Mouse (Mus musculus) kidney, adult 18-20 months (tissue): ENCODE measurements around the gene Hpse2.
A peak's percentile ranks its signal among the peaks of the same experiment; 100 is the strongest.
"Not testable (repeated sequence)": the region's sequence is repeated elsewhere in the genome, so short reads cannot be mapped to it uniquely, and the experiment has no call there.

Experiments
- DNase-seq: peaks from one replicate; pipeline ENCODE4 v3.0.0; 2021

Hpse2 gene

DNA sequence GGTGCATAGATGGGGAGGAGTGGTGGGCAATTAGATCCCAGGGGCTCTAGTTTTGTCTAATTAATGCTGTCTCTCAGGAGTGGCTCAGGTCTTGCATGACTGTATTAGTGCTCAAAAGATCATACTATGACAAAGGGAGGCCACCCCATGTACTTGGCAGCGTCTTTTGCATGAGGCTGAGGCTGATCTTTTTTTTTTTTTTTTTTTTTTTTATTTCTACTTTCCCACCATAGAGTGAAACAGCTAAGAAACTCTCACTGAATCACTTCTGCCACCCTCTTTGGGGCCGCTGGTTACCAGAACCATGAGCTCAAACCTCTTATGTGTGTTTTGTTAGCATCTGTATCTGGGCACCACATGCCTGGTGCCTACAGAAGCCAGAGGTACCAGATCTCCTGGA lies 549.0 kb downstream of the Hpse2 start:
- no peak for DNase-seq

DNA sequence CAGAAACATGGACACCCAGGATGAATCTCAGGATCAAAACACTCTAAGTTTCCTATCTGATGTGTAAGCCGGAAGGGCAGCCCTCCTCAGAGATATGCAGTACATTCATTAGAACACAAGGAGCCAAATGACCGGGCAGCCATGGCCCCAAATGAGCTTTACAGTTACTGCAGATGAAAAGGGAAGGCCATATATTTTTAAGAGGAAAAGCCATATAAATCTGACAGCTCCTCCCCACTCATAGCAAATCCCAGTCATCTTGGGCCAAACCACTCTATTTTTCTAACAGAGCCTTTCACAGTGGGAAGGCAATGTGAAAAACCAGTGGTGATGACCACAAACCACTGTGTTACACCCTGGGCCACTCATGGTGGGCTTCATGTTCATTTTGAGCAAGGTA lies 549.9 kb downstream of the Hpse2 start:
- DNase-seq = no peak

DNA sequence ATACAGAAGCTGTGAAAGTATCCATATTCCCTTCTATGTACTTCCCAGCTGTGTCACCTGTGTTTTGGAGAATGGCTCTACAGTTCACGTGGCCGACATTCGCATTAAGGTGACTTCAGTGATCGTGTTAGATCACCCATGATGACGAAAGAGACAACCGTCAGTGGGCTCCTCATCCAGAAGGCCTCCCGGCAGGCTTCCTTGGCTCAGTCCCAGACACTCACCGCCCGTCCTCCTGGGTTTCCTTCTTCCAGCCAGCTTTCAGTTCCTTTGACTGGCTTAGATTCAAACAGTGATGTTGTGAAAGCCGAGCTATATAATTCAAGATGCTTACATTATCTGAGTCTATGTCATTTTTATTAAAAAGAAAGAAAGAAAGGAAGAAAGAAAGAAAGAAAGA lies 550.6 kb downstream of the Hpse2 start:
- DNase-seq = no peak

DNA sequence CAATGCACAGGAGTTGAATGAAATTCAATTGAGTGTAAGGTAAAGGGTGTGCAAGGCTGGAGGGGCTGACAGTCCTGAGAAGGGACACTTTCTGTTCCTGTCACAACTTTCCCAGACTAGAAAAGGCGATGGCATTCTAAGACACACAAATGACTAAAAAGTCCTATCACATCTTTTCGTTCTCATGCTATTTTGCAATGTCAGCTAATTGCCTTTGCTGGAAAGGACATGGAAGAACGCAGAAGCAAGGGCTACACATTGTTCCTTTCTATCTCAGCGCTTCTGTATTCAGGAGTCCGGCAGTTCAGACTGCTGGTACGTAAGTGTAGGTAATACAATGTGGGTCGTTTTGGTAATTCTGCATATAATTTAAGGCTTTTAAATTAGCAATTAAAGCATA lies 555.0 kb downstream of the Hpse2 start:
- DNase-seq = no peak

DNA sequence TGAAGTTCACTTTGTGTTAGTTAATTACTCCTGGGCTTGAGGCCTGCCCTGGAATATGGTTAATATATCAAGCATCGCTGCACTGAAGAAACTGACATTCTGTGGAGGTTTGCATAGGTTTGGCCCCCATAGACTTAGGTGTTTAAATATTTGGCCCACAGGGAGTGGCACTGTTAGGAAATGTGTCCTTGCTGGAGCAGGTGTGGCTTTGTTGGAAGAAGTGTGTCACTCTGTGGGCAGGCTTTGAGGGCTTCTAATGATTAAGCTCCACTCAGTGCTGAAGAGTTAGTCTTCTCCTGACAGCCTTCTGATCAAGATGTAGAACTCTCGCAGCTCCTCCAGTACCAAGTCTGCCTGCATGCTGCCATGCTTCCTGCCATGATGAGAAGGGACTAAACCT lies 555.9 kb downstream of the Hpse2 start:
- DNase-seq = no peak

DNA sequence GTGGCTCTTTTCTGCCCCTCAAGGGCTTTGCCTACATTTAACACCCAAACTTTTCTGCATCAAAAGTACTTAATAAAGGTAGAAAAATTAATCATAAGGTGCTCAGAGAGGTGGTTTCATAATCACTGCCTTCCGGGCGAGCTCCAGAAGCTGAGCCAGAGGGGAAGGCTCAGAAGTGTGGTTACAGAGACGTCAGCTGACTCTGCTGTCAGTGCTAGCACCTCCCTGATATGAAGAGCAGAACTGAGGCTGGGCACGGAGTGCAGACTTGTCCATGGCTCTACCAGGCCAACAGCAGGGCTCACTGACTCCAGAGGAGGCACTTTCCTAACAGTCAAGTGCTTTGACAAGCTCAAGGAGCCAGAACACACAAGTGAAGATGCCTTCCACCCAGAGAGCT lies 559.0 kb downstream of the Hpse2 start:
- no peak for DNase-seq

DNA sequence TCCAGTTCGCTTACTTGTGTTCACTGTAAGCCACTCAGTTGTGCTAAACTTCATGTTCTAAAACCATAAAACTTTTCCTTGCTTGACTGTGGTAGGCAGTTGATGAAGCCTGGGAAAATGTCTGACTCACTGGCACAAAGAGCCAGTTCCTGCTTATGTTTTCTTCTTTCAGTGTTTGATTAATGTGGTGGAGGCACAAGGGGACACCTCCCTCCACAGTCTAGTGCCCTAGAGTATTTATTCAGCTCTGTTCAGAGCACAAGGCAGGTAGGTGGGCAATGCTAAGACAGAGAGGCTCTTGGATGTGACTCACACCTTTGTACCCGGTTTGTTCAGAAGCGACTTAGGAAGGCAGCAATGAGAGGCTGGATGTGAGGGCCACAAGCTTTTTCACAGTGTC lies 560.3 kb downstream of the Hpse2 start:
- no peak for DNase-seq

DNA sequence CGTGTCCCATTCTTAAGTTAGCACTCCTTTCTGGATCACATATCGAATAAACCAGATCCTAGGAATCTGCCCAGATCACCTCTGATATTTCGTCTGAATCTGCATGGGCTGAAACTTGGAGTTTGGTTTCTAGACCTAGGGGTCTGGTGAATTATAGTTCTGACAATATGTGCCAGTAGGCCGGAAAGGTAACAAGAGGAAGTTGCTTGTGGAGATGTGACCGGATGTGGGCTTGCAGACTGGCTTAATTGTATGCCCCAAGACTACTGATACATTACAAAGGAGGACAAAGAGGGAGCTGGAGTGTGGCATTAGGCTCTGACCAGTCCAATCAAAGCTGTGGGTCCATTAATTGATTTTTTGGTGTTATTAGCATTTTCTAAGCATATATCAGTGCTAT lies 568.0 kb downstream of the Hpse2 start:
- DNase-seq = no peak

DNA sequence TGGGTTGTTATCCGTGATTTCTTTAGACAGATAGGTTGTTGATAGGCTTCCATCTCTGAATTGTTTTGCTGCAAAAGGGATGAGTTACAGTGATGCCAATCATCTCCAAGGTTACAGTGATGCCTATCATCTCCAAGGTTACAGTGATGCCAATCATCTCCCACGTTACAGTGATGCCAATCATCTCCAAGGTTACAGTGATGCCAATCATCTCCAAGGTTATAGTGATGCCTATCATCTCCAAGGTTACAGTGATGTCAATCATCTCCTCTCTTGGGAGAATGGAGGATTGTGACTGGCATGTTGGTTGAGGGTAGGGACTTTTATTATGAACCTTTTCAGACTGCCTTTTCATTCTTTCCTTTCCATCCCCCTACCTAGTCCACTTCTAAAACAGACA lies 570.4 kb downstream of the Hpse2 start:
- no peak for DNase-seq

DNA sequence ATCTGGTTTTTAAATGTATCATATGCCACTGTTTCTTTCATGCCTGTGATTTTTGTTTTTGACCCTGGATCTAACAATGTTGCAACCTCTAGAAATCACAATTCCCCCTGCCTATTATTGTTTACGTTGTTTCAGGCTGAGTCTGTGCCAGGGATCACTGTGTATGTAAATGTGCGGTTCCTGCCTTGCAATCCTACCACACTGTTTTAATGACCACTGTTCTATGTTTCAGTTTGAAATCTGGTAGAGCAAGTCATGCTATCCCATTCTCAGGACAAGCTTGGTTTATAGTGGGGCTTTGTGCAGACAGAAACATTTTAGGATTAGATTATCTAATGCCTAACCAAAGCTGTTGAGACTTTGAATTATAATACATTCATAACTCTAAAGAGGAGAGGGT lies 571.9 kb downstream of the Hpse2 start:
- no peak for DNase-seq

DNA sequence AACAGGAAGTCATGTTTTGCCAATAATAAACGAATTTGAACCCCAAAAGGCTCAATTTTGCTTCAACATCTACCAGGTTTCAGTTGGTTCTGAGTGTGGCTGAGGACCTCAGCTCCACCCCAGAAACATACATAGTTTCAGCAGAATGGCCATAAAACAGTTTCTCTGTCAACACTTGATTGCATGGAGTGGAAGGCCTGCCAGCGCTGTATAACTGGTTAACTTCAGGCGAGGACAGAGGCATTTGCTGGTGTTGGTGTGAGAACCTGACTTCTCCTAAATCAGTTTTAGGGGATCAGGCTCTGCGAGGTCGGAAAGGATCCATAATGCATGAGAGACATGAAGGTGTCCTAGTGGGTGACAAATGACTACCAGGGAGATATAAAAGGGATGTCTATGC lies 578.0 kb downstream of the Hpse2 start:
- DNase-seq = no peak

DNA sequence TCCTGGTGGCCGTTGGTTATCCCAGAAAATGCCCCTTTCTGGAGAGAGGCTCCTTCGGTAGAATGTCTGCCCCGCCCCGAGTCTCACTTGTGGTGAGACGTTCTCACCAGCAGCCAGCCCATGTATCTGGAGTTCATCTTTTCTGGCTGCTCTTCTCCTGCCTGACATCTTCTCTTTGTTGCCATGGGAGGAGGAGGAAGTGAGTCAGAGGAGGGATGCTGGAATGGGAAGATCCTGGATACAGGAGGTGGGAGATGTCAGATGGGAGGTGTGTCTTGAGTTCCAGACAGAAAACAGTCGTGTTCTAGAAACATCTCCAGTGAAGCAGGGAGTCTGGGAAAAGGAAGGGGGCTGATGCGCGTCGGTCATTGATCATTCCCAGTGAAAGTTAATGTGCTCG lies 578.7 kb downstream of the Hpse2 start:
- DNase-seq = no peak

DNA sequence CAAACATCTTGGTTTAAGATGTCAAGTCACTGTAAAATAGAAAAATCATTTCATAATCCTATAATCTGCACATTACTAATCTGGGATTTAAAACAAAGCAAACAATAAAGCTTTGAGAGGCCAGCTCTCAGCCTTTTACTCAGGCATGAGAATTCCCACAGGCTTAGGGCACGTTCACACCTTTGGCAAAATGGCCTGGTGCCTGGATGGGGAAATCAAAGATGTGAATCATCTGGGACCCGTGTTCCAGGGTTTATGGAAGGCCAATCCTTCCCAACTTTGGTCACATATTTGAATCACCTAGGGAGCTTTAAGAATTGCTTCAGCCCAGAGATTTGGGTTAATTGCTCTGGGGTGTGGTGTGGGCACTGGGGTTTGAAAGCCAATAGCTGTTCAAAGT lies 590.3 kb downstream of the Hpse2 start:
- no peak for DNase-seq

DNA sequence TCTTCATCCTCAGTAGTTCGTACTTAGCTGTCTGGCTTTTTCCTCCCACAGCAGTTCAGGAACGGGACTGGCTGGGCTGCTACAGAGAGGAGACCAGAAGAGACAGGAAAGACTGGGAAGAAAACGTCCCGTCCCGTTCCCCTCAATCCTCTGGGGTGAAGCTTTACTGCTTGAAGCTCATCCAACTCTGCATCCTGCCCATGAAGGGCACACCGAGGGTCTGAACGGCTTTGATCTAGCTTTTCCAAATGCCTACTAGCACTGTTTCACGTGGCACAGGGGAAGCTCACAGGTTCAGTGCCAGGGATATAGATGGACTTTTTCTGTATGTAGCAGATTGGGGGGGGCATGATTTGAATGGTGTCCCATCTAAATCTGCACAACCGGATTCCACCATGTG lies 592.4 kb downstream of the Hpse2 start:
- DNase-seq = no peak

DNA sequence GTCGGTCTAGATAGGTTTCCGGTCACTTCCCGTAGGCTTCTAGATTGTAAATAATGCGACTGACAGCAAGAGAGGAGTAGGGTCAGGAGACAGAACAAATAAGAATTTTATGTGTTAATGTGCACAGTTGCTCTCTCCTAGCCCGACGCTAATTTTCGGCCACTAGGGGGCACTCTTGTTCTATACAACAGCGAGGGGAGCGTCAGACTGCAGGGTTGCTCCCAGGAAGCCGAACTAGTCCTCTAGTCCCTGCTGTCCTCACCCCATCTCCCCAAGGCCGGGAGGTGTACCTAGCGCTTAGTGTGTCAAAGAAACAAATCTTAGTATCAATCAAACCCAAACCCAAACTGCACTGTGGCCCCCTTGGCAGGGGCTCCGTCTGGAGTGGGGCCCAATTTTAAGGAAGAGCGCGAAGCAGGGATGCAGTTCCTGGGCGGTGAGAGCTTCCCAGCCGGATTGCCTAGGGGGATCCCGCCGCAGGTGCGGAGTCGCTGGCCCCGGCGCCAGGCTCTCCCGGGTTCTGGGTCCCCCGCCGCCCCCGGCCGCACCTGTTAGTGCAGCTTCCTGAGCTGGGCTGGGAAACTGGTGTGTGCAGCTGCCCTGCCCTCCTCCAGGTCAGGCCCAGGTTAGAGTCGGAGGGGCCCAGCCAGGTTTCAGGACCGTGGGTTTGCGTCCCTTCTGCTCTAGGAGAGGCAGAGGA lies 593.1 kb downstream of the Hpse2 start:
- peak; percentile 82 for DNase-seq

DNA sequence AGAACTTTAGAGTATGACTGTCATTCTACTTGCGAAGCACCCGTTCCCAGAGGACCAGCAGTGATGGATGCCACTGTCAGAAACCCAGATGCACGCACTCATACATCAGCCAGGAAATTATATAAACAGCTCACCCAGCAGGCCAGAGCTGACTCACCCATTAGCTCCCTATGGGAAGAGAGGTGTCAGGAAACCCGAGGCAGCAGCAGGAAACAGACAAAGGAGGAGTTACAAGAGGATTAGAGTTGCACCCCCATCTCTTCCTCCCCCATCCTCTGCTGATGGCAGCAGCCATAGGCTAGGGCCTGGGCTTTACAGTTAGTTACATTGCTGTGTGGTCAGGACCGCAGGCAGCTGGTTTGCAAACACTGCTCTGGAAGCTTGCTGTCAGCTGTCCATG lies 599.8 kb downstream of the Hpse2 start:
- DNase-seq = no peak

DNA sequence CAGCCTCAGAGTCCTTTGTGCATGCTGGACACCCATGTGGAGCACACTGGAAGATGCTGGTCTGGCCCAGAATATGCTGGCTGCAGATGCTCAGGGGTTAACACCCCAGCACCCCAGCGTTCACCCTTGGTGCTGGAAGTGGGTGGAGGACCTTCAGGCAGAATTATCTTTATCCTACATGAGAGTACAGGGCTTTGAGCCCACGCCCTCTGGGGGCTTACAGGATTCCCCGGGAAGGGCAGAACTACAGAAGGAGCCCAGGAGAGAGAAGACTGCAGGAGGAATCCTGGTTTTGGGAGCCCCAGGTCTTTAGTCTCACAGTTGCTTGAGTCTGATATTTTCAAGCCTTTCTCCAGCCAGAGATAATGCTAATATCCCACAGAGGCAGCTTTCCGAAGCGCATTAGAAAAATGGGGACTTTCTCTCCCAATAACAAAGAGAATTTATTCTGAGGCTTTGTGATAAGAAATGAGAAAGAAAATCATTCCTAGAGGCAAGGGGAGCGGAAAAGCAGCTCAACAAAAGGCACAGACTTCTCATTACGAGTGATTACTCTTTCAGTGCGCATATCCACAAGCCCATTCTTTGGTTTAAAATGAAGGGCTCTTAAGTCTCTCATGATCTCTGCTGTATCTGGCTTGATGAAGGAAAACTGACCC lies 602.5 kb downstream of the Hpse2 start:
- DNase-seq = no peak

DNA sequence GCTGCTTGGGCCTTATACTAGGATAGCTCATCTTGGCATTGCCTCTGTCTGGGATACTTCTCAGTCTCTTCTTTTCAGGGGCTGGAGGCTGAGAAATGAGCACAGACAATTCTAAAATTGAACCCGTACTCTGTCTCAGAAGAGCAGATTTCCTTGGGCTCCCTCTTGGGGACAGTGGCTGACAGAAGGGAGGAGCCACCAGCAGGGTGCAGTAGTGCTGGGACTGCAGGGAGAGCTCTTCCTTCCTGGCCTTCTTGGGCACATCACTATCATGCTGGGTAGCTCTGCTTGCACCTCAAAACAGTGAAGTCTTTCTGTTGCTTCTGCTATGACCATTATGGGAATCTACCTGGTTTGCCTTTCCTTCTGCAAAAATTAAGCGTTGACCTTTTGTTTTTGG lies 603.0 kb downstream of the Hpse2 start:
- no peak for DNase-seq

DNA sequence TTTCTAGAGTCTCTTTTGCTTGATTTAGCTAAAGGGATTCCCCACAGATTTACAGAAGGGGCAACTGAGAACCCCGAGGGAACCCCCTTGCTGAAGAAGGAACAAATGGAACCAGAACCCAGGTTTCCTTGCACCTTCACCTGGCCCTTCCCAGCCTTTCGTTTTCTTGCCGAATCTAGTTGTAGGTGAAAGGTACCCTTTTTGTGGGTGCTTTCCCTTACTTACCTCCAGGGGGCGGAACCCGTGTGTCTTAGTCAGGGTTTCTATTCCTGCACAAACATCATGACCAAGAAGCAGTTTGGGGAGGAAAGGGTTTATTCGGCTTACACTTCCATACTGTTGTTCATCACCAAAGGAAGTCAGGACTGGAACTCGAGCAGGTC lies 608.0 kb downstream of the Hpse2 start:
- DNase-seq = not testable (repeated sequence)

DNA sequence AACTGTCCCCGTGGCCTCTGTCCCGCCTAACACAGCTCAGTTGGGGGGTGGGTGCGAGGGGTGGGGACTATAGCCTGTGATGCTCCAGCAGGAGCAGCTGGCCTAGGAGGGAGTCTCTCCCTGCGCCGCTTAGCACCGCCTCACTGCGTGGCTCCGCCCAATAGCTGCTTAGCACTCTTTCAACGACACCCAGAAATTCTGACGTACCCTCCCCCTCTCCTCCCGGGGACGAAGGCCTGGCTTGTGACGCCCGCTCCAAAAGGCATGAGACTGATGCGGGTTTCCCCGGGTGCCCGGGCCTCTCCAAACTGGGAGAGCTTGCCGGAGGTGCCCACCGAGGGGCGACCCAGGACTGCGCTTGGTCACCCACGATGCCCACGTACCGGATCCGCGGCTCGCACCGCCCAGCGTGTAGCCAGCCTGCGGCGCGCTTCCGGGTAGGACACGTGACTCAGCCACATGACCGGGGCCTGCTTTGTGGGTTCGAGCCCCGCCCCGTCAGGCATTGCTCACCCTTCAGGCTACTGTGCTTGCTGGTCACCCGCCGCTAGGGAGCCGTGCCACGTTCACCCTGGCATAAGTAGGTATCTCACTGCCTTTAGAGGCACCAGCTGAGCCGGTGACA lies 608.5 kb downstream of the Hpse2 start, which contains the start of gene Hps1:
Gene Hps1, minus strand, starts transcription at position 448 of the 625 bp plus-strand sequence.
- DNase-seq = peak; percentile 87

DNA sequence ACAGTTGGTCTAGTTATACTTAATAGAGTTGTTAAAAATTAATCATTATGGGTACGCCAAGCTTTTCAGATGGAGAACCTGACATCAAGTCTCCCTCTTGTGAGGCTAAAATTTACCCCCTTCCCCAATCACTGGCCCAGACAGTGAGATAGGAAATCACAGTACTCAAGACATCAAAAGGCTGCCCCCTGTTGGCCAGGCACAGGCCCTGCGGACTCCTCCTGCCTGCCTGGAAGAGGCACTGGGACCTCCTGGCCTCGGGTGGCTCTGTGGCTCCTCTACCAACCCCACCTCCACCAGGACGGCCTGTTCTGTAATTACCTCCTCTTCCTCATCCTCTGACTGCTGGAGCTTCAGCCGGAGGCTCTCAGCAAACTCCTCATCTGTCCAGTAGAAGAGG lies 610.4 kb downstream of the Hpse2 start:
- DNase-seq = peak; percentile 34

DNA sequence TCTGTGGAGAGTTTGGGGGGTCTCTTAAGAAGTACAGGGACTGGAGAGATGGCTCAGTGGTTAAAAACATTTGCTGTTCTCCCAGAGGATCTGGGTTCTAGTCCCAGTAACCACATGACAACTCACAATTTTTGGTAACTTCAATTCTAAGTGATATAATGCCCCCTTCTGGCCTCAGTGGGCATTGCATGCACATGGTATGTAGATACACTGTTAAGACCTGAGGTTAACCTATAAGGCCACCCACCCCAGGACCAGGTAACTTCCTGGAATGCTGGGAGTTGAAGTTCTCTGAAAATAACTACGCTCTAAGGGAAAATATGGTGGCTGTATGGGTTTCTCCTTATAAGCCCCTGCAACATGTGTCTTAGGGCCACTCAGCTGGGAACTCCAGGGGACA lies 611.3 kb downstream of the Hpse2 start:
- DNase-seq = peak; percentile 57

DNA sequence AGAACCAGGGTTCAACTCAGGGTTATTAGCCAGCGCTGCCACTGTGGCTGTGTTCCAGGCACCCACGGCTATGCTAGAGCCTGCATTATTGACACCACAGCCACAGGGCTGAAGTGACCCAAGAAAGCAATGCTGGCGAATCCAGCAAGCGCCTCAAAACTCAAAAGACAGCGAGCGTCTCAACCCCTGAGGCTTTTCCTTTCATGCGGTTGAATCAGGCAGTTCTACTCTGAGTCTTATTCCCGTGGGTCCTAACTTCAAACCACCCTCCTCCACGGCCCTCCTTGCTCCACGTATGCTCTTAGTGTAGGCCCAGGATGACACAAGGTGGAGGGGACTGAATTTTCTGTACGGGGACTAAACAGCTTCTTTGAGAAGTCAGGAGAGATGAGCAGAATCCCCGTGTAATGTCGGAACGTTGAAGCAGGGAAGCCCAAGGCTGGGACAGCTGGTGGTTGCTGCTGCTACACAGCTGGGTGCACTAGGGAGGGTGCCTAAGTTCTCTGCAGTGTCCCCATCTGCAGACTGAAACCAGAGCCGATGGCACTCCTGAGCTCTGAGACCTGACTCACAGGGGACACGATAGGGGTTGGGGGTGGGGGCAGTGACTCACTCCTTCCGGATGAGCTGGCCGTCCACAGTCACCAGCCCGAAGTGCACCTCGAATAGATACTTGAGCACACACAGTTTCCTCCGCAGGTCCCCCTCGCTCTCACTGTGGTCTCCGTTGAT lies 617.8 kb downstream of the Hpse2 start:
- DNase-seq = no peak

DNA sequence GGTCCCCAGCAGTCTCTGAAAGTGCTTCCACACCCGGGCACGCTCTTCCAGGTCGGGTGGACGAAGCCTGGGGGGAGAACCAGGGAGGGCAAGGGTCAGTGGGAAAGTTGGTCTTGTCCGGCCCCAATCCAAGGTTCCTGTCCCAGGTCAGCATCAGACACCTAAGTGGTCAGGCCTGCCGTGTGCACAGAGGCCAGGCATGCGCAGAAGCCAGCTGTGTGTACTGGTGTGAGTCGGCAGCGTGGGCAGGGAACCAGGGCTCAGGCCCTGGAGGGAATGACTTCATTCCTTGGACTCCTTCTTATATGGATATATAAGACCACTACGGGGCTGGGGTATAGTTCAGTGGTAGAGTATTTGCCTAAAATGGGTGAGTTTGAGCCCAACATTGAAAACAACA lies 618.5 kb downstream of the Hpse2 start:
- peak; percentile 30 for DNase-seq
